Mouse (Mus musculus) liver, embryonic 13.5 days (tissue): ENCODE data around the gene Prune1. TPM values are rescaled to one million over a fixed set of nuclear protein-coding genes. Genes with fewer than 3 reads are reported as not detected.
A peak's percentile ranks its signal among the peaks of the same experiment; 100 is the strongest.

Experiments
- ATAC-seq: fragments of 200-750 bp; cut with Nextera tagmentation; 2 replicates; pipeline ENCODE4 v1.8.0; 2017; ENCODE audit warnings: low read depth, mild to moderate bottlenecking, moderate number of reproducible peaks, moderate library complexity
- DNase-seq: peaks from one replicate; pipeline ENCODE4 v3.0.0; 2022
- H3K27ac ChIP-seq: fragments of 300-500 bp; sonication (generic); 2 replicates; pipeline ENCODE4 v1.5.1; 2015; ENCODE audit warnings: moderate library complexity, mild to moderate bottlenecking, inconsistent platforms
- H3K27me3 ChIP-seq: fragments of 300-500 bp; sonication (generic); 2 replicates; pipeline ENCODE4 v1.6.1; 2015; ENCODE audit warnings: mild to moderate bottlenecking, inconsistent platforms
- H3K36me3 ChIP-seq: fragments of 300-500 bp; sonication (generic); 2 replicates; pipeline ENCODE4 v1.6.1; 2015; ENCODE audit warnings: mild to moderate bottlenecking, inconsistent platforms
- H3K4me1 ChIP-seq: fragments of 300-500 bp; sonication (generic); replicated peaks from 2 replicates; pipeline ENCODE4 v1.6.1; 2015; ENCODE audit warnings: inconsistent platforms
- H3K4me2 ChIP-seq: fragments of 300-500 bp; sonication (generic); 2 replicates; pipeline ENCODE4 v1.6.1; 2015; ENCODE audit warnings: inconsistent platforms, mild to moderate bottlenecking, moderate library complexity
- H3K4me3 ChIP-seq: fragments of 300-500 bp; sonication (generic); replicated peaks from 2 replicates; pipeline ENCODE4 v1.5.1; 2015; ENCODE audit warnings: mild to moderate bottlenecking, inconsistent platforms
- H3K9ac ChIP-seq: fragments of 300-500 bp; sonication (generic); 2 replicates; pipeline ENCODE4 v1.6.1; 2015; ENCODE audit warnings: mild to moderate bottlenecking, inconsistent platforms
- H3K9me3 ChIP-seq: fragments of 300-500 bp; sonication (generic); replicated peaks from 2 replicates; pipeline ENCODE4 v1.6.1; 2016; ENCODE audit warnings: inconsistent platforms
- WGBS: fragments of 180-500 bp; shearing (Covaris S2); methylation state at CpG from one replicate; pipeline ENCODE4 v1.1.7; 2015; ENCODE audit not compliant: insufficient replicate concordance; 5-methylcytosine and 5-hydroxymethylcytosine counted together
- polyA plus RNA-seq: library from polyadenylated mRNA; unstranded; fragments of >200 nt; fragmentation: Nextera tagmentation; extraction: Ambion mirVana; gene quantifications from 2 replicates; pipeline ENCODE4 v1.2.1, GENCODE M21; 2015

Prune1 gene
- polyA plus RNA-seq, 1 experiment from 2014 or later: 8.6 TPM

DNA sequence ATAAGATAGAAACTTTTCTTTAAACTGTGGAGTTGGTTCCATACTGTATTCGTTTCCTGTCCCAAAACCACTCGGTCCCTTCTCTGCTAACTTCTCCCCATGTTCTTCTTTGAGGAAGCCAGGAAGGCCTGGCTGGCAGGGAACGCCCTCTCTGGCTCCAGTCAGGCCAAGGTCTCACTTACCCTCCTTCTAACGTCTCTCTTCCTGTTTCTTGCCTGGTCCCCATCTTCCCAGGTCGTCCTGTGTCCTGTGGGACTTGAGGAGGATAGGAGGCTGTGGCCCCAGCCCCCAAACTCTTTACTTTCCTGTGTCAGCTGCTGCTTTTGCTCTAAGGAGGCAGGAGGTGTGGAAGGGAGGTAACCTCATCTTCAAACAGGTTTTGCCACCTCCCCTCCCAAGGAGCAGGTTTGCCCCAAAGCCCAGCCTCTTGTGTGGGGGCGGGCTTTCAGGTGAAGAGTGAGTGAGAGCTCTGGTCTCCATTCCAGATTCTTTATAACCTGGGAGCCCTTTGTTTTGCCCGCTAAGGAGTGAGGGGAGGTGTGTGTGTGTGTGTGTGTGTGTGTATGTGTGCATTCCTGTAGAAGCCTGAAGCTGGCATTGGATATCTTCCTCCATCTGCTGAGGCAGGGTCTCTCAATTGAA lies 31.0 kb downstream of the Prune1 start, which contains the start of gene Bnipl:
Gene Bnipl (minus strand): TSS at position 411 of the 642 bp plus-strand sequence.
- H3K9me3 ChIP-seq: no peaks in the 10 kb centered on the region
- no peak within 1 kb of the TSS for H3K4me2 ChIP-seq
- peaks cover 23% of the 10 kb centered on the region for H3K36me3 ChIP-seq
- H3K27me3 ChIP-seq: no peaks in the 10 kb centered on the region
- 46% methylated on average over 7 of the region's 7 CpGs for WGBS
- H3K9ac ChIP-seq: no peak within 1 kb of the TSS
- H3K4me1 ChIP-seq: peaks cover 15% of the 10 kb centered on the region
- H3K27ac ChIP-seq: no peak within 1 kb of the TSS
- ATAC-seq (no peak), DNase-seq (no peak)
- H3K4me3 ChIP-seq: no peak within 1 kb of the TSS

DNA sequence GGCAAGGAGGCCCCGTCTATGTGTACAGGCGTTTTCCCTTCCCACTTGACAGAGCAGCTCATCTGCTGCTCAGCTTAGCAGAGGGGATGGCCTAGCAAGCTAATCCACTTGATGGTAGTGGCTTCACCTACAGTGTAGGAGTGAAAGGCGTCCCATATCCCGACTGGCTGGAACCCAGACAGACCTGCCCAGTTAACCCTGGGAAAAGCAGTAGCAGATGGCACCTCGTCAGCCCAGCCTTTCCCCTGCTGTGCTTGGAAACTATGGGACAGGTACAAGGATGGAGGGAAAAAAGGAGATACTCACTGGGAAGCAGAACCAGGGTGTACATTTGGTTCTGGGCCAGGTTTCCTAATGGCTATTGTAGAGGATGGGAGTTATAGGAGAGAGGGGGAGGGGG lies 31.5 kb downstream of the Prune1 start:
- DNase-seq (no peak), ATAC-seq (no peak)
- Histone ChIP-seq H3K36me3 (peaks cover 17% of the 10 kb centered on the region), H3K9me3 (no peaks in the 10 kb centered on the region), H3K4me3 (no peak overlapping the region), H3K27ac (no peak overlapping the region), H3K27me3 (no peaks in the 10 kb centered on the region), H3K4me1 (peaks cover 15% of the 10 kb centered on the region), H3K9ac (no peak overlapping the region), H3K4me2 (no peak overlapping the region)
- WGBS: 72% methylated on average over 5 of the region's 5 CpGs

DNA sequence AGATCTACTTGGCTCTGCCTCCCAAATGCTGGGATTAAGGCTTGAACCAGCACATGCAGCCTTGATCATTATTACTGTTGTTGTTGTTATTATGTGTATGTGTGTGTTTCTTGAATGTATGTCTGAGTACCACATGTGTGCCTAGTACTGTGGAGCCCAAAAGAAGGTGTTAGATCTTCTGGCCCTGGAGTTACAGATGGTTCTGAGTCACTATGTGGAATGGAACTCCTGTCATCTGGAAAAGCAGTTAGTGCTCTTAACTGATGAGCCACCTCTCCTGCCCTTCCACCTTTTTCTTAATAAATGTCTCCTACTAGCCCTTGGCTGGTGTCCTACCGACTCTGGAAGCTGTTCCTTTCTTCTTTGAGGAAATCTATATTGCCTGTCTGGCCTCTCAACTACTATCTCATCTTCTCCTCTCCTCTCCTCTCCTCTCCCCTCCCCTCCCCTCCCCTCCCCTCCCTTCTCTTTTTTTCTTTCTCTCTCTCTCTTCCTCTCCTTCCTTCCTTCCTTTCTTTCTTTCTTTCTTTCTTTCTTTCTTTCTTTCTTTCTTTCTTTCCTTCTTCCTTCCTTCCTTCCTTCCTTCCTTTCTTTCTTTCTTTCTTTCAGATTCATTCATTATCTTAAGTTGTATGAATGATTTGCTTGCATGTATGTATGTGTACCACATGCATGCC lies 34.1 kb downstream of the Prune1 start:
- ATAC-seq (no peak), DNase-seq (no peak)
- WGBS: 50% methylated on average over 1 of the region's 1 CpGs
- Histone ChIP-seq H3K4me3 (no peak overlapping the region), H3K36me3 (peaks cover under 1% of the 10 kb centered on the region; the same call in 1 of the 2 replicates), H3K9me3 (no peaks in the 10 kb centered on the region), H3K4me2 (no peak overlapping the region), H3K9ac (no peak overlapping the region), H3K4me1 (peaks cover 15% of the 10 kb centered on the region), H3K27me3 (no peaks in the 10 kb centered on the region), H3K27ac (no peak overlapping the region)

DNA sequence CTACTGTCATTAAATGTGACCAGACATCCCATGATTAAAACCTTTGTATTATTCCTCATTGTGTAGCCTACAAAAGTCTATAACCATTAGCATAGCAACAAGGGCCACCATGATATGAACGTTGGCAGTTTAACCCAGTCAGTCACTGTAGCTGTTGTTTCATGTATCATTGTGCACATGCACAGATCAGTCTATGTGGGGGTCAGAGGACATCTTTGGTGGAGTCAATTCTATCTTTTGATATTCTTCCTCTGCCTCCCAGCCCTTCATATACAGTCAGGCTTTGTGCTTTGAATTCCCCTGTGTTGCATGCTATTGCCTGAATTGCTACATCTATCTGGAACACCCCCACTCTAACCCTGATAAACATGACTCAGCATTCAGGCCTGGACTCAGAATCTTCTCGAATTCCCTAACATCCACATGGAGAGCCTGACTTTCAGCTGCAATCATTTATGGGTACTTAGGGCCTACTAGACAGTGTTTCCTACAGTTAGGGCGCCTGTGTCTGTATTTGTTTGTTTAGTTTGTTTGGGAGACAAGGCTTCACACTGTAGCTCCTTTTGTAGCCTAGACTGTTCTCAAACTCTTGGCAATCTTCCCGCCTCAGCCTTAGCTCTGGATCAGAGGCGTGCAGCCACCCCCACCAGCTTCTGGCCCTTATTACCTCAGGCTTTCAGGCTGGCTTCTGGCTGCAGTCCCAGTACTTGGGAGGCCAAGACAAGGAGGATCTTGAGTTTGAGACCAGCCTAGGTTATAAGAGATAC lies 35.2 kb downstream of the Prune1 start:
- 62% methylated on average over 5 of the region's 5 CpGs for WGBS
- Histone ChIP-seq H3K27me3 (no peaks in the 10 kb centered on the region), H3K4me3 (no peak overlapping the region), H3K4me1 (peaks cover 15% of the 10 kb centered on the region), H3K9ac (no peak overlapping the region), H3K9me3 (no peaks in the 10 kb centered on the region), H3K4me2 (no peak overlapping the region), H3K27ac (peak overlapping the region; percentile 2), H3K36me3 (no peaks in the 10 kb centered on the region)
- DNase-seq (no peak), ATAC-seq (no peak)

DNA sequence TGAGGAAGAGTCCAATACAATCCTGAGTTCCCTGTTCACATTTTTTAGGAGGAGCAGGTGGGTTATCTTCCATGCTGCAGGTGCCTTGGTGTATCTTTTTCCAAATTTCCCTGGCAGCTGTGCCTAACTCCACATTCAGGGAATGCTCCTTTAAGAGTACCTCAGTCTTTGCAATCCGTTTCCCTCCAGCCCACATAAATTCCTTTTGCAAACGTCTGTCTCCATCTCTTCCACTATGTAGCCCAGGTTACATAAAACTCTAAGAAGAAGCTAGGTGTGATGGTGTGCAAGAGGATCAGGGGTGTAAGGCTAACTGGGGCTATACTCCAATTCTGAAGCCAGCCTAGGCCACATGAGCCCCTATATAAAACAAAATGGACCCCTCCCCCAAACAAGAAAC lies 38.8 kb downstream of the Prune1 start:
- ATAC-seq (no peak), DNase-seq (no peak)
- Histone ChIP-seq H3K36me3 (peaks cover 3% of the 10 kb centered on the region), H3K4me1 (peaks cover 19% of the 10 kb centered on the region), H3K4me2 (no peak overlapping the region), H3K27ac (no peak overlapping the region), H3K27me3 (no peaks in the 10 kb centered on the region), H3K4me3 (no peak overlapping the region), H3K9me3 (no peaks in the 10 kb centered on the region), H3K9ac (no peak overlapping the region)
- WGBS: 73% methylated on average over 2 of the region's 2 CpGs

DNA sequence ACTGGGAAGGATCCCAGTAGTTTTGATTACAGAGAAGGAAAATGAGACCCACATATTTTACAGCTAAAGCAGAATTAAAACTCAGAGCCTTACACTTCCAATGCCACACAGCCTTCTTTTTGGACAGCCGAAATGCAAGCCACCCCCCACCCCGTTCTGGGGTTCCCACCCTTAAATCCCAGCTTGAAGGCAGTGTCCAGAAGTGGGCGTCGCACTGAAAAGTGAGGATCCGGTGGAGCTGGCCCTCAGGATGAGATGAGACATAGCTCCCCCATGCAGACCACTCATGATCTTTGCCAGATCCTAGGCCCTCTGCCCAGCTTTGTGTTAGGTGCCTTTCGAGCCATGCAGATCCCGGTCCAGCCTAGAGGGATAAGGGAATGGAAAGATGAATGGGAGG lies 40.4 kb downstream of the Prune1 start, which contains the start of gene Gm128:
Gene Gm128 (minus strand): TSS at position 101 of the 400 bp plus-strand sequence.
- H3K9me3 ChIP-seq: no peaks in the 10 kb centered on the region
- peaks cover 19% of the 10 kb centered on the region for H3K36me3 ChIP-seq
- ATAC-seq: no peak
- no peak within 1 kb of the TSS for H3K4me3 ChIP-seq
- peaks cover 11% of the 10 kb centered on the region for H3K4me1 ChIP-seq
- 76% methylated on average over 7 of the region's 7 CpGs for WGBS
- DNase-seq: no peak
- no peaks in the 10 kb centered on the region for H3K27me3 ChIP-seq
- H3K27ac ChIP-seq: no peak within 1 kb of the TSS
- H3K4me2 ChIP-seq: peak within 1 kb of the TSS; percentile 8
- H3K9ac ChIP-seq: peak within 1 kb of the TSS; percentile 28; the same call in 1 of the 2 replicates

DNA sequence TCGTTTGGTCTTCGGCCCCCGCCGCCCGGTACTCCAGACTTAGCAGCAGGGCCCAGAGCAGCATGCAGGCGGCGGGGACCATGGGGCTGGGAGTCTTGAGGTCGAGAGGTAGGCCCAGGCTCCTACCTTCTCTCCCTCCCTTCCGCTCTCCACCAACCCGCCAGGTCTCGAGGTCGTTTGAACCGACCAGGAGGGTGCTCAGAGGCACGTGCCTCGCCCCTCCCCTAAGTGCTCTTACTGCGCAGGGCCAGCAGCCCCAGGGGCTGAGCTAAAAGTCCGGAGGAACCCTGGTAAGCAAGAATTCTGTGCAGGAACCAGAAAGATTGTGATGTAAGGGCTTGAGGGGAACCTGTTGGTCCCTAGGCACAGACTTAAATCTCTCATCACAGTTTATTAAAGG lies 41.0 kb downstream of the Prune1 start:
- no peak for DNase-seq
- H3K4me1 ChIP-seq: peaks cover 10% of the 10 kb centered on the region
- H3K4me2 ChIP-seq: peak overlapping the region; percentile 8
- ATAC-seq: no peak
- H3K4me3 ChIP-seq: no peak overlapping the region
- H3K9me3 ChIP-seq: no peaks in the 10 kb centered on the region
- H3K9ac ChIP-seq: peak overlapping the region; percentile 28; the same call in 1 of the 2 replicates
- no peaks in the 10 kb centered on the region for H3K27me3 ChIP-seq
- 45% methylated on average over 17 of the region's 17 CpGs for WGBS
- H3K36me3 ChIP-seq: peaks cover 25% of the 10 kb centered on the region
- no peak overlapping the region for H3K27ac ChIP-seq

DNA sequence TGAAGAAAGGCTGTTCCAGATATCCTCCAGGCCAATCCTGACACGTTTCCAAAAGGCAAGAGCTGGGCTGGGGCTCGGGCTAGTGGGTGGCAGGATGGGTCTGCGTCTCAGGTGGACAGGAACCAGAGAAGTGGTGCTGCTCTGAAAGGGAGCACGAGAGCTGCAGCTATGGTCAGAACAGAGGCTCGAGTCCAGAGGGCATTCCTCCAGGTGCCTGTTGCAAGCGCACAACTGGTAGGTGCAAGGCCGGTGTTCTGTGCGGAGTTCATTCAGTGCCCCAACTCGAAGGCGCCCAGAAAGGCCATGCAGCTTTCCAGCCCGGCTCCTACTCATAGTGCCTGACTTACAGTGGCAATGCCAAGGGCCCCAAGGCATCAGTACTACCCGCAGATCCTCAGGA lies 41.9 kb downstream of the Prune1 start:
- H3K4me2 ChIP-seq: no peak overlapping the region
- no peak overlapping the region for H3K4me3 ChIP-seq
- H3K27ac ChIP-seq: no peak overlapping the region
- H3K27me3 ChIP-seq: no peaks in the 10 kb centered on the region
- H3K9ac ChIP-seq: no peak overlapping the region
- peaks cover 34% of the 10 kb centered on the region for H3K36me3 ChIP-seq
- ATAC-seq (no peak), DNase-seq (no peak)
- H3K9me3 ChIP-seq: no peaks in the 10 kb centered on the region
- 76% methylated on average over 12 of the region's 12 CpGs for WGBS
- H3K4me1 ChIP-seq: peaks cover 10% of the 10 kb centered on the region

DNA sequence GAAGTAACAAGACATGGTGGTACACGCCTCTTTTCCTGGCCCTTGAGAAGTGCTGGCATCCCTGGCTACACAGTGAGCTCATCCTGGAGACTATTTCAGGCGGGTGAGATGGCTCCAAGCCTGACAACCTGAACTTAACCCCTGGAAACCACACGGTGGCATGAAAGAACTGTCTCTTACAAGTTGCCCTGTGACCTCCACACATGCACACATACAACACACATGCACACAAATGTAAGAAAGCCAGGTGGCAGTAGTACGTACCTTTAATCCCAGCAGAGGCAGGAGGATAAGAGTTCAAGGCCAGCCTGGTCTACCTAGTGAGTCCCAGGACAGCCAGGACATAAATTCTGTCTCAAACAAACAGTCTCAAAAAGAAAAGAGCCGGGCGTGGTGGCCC lies 42.9 kb downstream of the Prune1 start:
- Histone ChIP-seq H3K27me3 (no peaks in the 10 kb centered on the region), H3K9ac (no peak overlapping the region), H3K4me2 (no peak overlapping the region), H3K4me3 (no peak overlapping the region), H3K9me3 (no peaks in the 10 kb centered on the region), H3K27ac (no peak overlapping the region), H3K36me3 (peaks cover 44% of the 10 kb centered on the region), H3K4me1 (peaks cover 10% of the 10 kb centered on the region)
- WGBS: 75% methylated on average over 6 of the region's 6 CpGs
- ATAC-seq (no peak), DNase-seq (no peak)

DNA sequence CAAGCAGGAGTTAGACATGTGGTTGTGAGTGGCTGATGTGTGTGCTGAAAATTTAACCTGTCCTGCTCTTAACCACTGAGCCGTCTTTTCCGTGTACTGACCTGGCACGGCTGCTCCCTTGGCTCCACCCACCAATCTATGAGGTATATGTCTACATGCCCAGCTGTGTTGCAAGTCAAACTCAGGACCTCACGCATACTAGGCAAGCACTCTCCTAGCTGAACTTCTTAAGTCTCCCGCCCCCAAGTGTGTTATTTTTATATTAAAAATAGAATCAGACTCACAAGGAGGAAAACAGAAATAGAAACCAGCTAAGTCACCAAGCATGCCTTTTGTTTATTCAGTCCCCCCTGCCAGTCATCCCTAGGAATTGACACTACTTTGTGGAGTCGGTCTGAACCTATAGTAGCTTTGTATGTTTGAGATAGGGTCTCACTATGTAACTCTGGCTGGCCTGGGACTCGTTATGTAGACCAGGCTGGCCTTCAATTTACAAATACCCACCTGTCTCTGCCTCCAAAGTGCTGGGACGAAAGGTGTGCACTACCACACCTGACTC lies 44.3 kb downstream of the Prune1 start:
- ATAC-seq (no peak), DNase-seq (no peak)
- H3K4me3 ChIP-seq: no peak overlapping the region
- H3K9me3 ChIP-seq: no peaks in the 10 kb centered on the region
- H3K27me3 ChIP-seq: no peaks in the 10 kb centered on the region
- H3K36me3 ChIP-seq: peaks cover 58% of the 10 kb centered on the region
- no peak overlapping the region for H3K4me2 ChIP-seq
- H3K9ac ChIP-seq: no peak overlapping the region
- WGBS: 84% methylated on average over 8 of the region's 8 CpGs
- peaks cover 16% of the 10 kb centered on the region for H3K4me1 ChIP-seq
- H3K27ac ChIP-seq: no peak overlapping the region
